Mouse (Mus musculus) embryonic facial prominence, embryonic 10.5 days (tissue): Measurements from ENCODE around the gene Pik3r6. TPM values are rescaled to one million over a fixed set of nuclear protein-coding genes. Genes with fewer than 3 reads are reported as not detected.

Experiments used
- DNase-seq: peaks from one replicate; pipeline ENCODE4 v3.0.0-alpha.2; 2017; ENCODE audit warnings: low spot score
- H3K27ac ChIP-seq: fragments of 300-500 bp; sonication (generic); replicated peaks from 2 replicates; pipeline ENCODE4 v1.5.1; 2016; ENCODE audit warnings: mild to moderate bottlenecking
- H3K27me3 ChIP-seq: fragments of 300-500 bp; sonication (generic); replicated peaks from 2 replicates; pipeline ENCODE4 v1.6.1; 2016; ENCODE audit warnings: low read depth, mild to moderate bottlenecking; ENCODE audit not compliant: poor library complexity, severe bottlenecking
- H3K36me3 ChIP-seq: fragments of 300-500 bp; sonication (generic); replicated peaks from 2 replicates; pipeline ENCODE4 v1.6.1; 2016; ENCODE audit warnings: mild to moderate bottlenecking, moderate library complexity
- H3K4me1 ChIP-seq: fragments of 300-500 bp; sonication (generic); 2 replicates; pipeline ENCODE4 v1.6.1; 2016
- H3K4me3 ChIP-seq: fragments of 300-500 bp; sonication (generic); 2 replicates; pipeline ENCODE4 v1.5.1; 2016; ENCODE audit warnings: mild to moderate bottlenecking, moderate library complexity
- H3K9me3 ChIP-seq: fragments of 300-500 bp; sonication (generic); 2 replicates; pipeline ENCODE4 v1.6.1; 2016; ENCODE audit warnings: mild to moderate bottlenecking
- WGBS: fragments of 180-500 bp; shearing (Covaris S2); methylation state at CpG from one replicate; pipeline ENCODE4 v1.1.7; 2016; 5-methylcytosine and 5-hydroxymethylcytosine counted together
- polyA plus RNA-seq: library from polyadenylated mRNA; unstranded; fragments of >200 nt; fragmentation: Nextera tagmentation; extraction: Ambion mirVana; gene quantifications from 2 replicates; pipeline ENCODE4 v1.2.1, GENCODE M21; 2016

The Pik3r6 gene
- polyA plus RNA-seq, 1 experiment from 2014 or later: 1.8 TPM

DNA sequence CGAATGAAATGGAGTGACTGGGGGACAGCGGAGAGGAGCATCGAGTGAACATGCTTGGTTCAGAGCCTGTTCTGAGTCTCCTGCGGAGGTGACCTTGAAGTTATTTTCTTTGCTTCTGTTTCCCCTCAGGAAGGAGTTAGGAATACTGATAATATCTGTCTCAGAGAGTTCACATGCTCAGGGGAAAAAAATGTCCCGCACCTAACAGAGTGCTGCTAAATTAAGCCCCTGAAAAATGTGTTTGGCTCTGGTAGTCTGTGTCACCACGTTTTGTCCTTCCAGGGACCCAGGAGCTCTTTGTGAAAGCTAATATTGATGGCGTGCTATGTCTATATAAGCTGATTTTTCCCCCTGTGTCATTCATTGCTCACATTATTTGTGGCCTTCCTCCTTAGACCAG lies 42.4 kb downstream of the Pik3r6 start:
- DNase-seq: no peak
- Histone ChIP-seq H3K27ac (no peak overlapping the region), H3K4me1 (peaks cover 21% of the 10 kb centered on the region), H3K4me3 (no peak overlapping the region), H3K9me3 (no peaks in the 10 kb centered on the region), H3K27me3 (peaks cover 12% of the 10 kb centered on the region), H3K36me3 (no peaks in the 10 kb centered on the region)
- 59% methylated on average over 7 of the region's 7 CpGs for WGBS

DNA sequence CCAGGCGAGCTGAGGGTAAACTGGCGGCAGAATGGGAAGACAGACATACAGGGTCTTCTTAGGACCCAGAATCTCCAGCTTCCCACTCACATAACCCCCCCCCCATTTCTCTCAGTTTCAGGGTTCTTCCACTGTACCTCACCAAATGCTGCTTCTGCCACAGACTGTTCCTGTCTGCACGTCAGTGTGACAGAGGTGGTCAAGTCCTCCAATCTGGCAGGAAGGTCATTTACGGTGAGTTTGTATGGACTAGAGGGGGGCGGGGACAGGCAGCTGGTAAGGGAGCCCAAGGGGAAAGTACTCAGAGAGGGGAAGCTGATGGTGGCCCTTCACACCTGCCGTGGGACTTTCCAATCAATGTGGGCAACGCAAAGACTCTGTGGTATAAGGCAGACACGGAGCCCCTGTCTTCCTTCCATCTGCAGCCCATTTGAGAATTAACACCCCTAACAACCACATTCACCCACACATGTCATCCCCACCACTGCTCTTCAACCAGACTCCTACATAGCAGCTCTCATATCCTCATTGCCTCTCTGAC lies 42.9 kb downstream of the Pik3r6 start:
- no peak overlapping the region for H3K27ac ChIP-seq
- no peak overlapping the region for H3K4me3 ChIP-seq
- DNase-seq: no peak
- H3K27me3 ChIP-seq: peaks cover 7% of the 10 kb centered on the region; the same call in 1 of the 2 replicates
- H3K4me1 ChIP-seq: peaks cover 24% of the 10 kb centered on the region
- H3K36me3 ChIP-seq: no peaks in the 10 kb centered on the region
- no peaks in the 10 kb centered on the region for H3K9me3 ChIP-seq
- WGBS: 77% methylated on average over 8 of the region's 8 CpGs

DNA sequence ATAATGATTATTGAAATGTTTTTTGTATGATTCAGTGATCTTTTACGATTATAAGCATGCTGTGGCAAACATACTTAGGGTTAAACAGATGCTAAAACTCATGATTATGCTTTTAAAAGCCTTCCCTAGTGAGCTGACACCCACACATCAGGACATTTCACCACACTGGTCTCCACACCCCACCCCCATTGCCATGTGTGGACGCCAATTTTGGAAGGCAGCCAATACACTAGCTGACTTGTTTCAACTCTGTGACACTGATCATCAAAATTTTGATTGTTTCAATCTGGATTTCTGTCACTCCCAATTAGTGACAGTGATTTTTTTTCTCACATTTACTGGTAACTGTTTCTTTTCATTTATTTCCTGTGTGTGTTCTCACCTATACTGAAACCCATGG lies 44.7 kb downstream of the Pik3r6 start:
- Histone ChIP-seq H3K9me3 (no peaks in the 10 kb centered on the region), H3K27ac (no peak overlapping the region), H3K36me3 (no peaks in the 10 kb centered on the region), H3K27me3 (peaks cover 6% of the 10 kb centered on the region; the same call in 1 of the 2 replicates), H3K4me1 (peaks cover 24% of the 10 kb centered on the region), H3K4me3 (no peak overlapping the region)
- DNase-seq: no peak
- 80% methylated on average over 2 of the region's 2 CpGs for WGBS

DNA sequence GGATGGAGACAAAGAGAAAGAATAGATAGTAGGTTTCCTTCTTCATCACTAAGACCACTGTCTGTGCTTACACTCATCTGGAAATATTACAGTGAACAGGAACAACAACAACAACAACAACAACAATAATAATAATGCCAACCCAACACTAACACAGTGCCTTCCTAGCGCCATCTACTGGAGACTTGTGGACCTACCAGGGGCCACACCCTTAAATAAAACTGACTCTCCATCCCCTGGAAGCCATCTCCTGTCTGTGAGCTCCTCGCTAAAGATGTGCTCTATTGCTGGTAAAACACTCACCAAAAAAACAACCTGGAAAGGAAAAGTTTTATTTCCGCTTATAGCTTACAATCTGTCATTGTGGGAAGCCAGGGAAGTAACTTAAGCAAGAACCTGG lies 46.8 kb downstream of the Pik3r6 start:
- 53% methylated on average over 3 of the region's 3 CpGs for WGBS
- H3K4me1 ChIP-seq: peaks cover 21% of the 10 kb centered on the region
- H3K36me3 ChIP-seq: no peaks in the 10 kb centered on the region
- H3K27me3 ChIP-seq: no peaks in the 10 kb centered on the region
- no peak for DNase-seq
- H3K4me3 ChIP-seq: no peak overlapping the region
- no peaks in the 10 kb centered on the region for H3K9me3 ChIP-seq
- H3K27ac ChIP-seq: no peak overlapping the region

DNA sequence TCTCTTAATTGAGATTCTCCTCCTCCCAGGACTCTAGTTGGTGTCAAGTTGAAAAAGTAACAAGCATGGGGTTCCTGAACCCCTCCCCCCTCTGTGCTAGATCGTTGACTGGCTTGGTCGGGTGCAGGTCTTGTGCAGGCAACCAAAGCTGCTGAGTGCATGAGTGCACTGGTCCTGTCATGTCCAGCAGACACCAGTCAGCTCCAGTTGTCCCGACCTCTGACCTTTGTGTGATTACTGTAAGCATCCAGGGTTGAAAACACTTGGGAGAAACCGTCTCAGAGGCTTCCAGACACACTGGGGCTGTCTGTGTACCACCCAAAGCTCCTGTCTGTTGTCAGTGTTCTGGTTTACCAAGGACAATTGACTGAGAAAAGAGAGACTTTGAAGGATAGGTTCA lies 47.5 kb downstream of the Pik3r6 start:
- peaks cover 14% of the 10 kb centered on the region for H3K4me1 ChIP-seq
- peaks cover under 1% of the 10 kb centered on the region; the same call in 1 of the 2 replicates for H3K27me3 ChIP-seq
- H3K9me3 ChIP-seq: no peaks in the 10 kb centered on the region
- H3K36me3 ChIP-seq: no peaks in the 10 kb centered on the region
- no peak overlapping the region for H3K4me3 ChIP-seq
- no peak for DNase-seq
- WGBS: 60% methylated on average over 4 of the region's 4 CpGs
- H3K27ac ChIP-seq: no peak overlapping the region

DNA sequence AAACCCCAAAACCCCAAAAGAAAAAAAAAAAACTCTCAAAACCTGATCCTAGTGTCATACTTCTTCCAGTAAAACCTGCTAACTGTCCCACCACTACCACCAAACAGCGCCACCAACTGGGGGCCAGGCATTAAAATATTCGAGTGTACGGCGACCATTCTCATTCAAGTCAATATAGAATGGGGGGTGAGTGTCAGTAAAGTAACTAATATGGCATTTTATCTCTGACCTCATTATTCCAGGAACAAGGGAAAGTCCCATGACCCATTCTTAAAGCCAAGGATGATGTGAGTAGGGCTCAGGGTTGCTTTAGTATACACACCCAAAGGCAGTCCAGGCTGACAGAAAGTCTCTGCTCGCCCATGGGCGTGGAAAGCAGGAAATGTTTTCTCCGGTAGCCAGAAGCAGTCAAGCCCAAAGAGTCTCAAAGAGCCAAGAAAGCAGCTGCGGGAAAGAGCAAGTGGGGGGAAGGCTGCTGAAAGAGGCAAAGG lies 51.2 kb downstream of the Pik3r6 start:
- H3K36me3 ChIP-seq: no peaks in the 10 kb centered on the region
- H3K4me1 ChIP-seq: peaks cover 10% of the 10 kb centered on the region
- H3K27ac ChIP-seq: no peak overlapping the region
- 44% methylated on average over 8 of the region's 8 CpGs for WGBS
- peak; percentile 26 for DNase-seq
- peaks cover 27% of the 10 kb centered on the region for H3K27me3 ChIP-seq
- no peaks in the 10 kb centered on the region for H3K9me3 ChIP-seq
- H3K4me3 ChIP-seq: no peak overlapping the region

DNA sequence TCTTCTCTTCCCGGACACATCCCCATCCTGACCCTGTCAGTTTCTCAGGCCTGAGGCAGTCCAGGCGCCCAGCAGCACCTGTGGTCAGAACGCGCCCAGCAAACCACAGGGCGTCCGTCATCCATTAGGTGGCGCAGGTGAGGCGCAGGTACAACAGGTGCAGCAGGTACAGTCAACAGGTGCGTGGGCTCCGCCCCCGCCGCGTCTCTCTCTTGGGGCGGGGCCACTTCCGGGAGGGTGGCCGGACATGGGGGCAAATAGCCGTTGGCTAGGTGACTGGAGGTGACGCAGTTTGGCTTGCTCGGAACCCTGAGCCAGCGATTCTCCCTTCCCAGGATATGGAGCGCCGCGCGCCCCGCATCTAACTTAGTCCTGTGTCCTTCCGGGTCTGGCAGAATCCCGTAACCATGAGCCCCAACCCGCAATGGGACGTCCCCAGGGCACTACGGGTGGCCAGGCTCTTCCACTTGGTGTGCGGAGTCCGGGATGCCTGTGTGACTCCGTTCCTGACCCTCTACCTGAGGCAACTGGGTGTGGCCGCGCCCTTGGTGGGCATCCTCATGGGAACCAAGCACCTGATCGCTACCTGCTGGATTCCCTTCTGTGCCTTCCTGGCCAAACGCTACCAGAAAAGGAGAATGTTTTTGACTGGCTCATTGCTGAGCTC lies 53.2 kb downstream of the Pik3r6 start, which contains the start of gene Mfsd6l:
Gene Mfsd6l (plus strand): TSS at position 269 of the 667 bp plus-strand sequence.
- no peaks in the 10 kb centered on the region for H3K36me3 ChIP-seq
- H3K27me3 ChIP-seq: peaks cover 27% of the 10 kb centered on the region
- no peaks in the 10 kb centered on the region for H3K9me3 ChIP-seq
- H3K4me3 ChIP-seq: peak within 1 kb of the TSS; percentile 46
- DNase-seq: peak; percentile 55
- WGBS: 7% methylated on average over 37 of the region's 37 CpGs
- no peak within 1 kb of the TSS for H3K27ac ChIP-seq
- peaks cover 7% of the 10 kb centered on the region for H3K4me1 ChIP-seq

DNA sequence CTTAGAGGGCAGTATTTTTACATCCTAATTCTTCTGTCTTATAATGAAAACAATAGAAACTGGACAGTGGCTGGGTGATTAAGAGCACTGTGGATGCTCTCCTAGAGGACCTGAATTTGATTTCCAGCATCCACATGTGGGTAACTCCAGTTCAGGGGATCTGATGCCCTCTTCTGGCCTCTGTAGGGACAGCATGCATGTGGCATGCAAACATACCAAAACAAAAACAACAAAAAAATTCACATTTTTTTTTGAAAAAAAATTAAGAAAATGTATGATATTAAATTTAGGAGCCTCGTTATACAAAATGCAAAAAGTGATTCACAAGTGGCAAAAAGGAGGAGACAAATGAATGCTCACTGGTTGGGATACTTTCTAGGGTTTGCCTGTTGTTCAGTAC lies 56.7 kb downstream of the Pik3r6 start:
- H3K36me3 ChIP-seq: no peaks in the 10 kb centered on the region
- no peak for DNase-seq
- peaks cover 27% of the 10 kb centered on the region for H3K27me3 ChIP-seq
- no peak overlapping the region for H3K4me3 ChIP-seq
- peaks cover 7% of the 10 kb centered on the region for H3K4me1 ChIP-seq
- no peaks in the 10 kb centered on the region for H3K9me3 ChIP-seq
- no peak overlapping the region for H3K27ac ChIP-seq
- WGBS: 45% methylated on average over 1 of the region's 1 CpGs

DNA sequence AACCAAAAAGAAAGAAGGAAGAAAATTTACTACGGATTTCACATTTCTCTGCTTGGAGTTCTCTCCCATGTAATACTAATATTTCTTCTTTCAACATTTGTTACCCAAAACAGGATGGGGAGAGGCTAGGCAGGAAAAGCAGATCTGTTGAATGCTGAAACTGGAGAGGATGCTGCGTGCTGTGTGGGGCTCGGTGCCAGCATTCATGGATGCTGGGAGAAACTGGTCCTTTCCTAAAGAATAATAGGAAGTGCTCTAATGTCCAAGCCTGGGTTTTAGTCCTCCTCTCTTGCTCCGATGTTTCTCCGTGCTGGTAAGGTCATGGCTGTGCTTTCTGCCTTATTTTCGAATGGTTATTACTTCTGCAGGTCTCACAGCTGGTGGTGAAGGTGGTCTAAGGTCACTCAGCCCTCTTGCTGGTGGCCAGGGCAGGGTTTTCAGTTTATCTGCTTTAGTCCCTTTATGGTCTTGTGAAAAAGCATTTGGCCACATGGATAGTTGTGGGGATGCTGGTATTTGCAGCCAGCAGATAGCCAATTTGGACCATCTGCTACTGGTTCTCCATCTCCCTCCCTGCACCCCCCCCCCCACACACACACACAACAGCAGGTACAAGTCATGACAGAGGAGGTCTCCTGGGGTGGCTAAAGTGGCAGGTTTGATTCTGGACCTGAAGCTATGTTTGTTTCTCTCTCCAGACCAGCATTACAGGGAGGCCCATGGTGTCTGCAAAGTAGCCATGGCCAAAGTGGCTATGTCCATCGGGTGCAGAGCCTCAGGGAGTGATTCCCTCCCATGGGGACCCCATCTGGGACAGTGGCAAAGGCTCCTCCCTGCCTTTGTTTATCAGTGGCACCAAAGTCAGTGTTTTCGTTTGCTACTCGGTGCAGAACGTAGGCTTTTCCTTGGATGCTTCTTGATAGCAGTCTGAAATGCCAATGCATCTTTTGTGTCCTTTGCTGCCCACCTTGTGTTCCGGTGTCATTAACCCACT lies 59.4 kb downstream of the Pik3r6 start:
- WGBS: 83% methylated on average over 11 of the region's 11 CpGs
- no peaks in the 10 kb centered on the region for H3K9me3 ChIP-seq
- H3K27ac ChIP-seq: no peak overlapping the region
- no peak overlapping the region for H3K4me3 ChIP-seq
- peaks cover 6% of the 10 kb centered on the region for H3K4me1 ChIP-seq
- H3K27me3 ChIP-seq: peaks cover 13% of the 10 kb centered on the region
- no peaks in the 10 kb centered on the region for H3K36me3 ChIP-seq
- no peak for DNase-seq

DNA sequence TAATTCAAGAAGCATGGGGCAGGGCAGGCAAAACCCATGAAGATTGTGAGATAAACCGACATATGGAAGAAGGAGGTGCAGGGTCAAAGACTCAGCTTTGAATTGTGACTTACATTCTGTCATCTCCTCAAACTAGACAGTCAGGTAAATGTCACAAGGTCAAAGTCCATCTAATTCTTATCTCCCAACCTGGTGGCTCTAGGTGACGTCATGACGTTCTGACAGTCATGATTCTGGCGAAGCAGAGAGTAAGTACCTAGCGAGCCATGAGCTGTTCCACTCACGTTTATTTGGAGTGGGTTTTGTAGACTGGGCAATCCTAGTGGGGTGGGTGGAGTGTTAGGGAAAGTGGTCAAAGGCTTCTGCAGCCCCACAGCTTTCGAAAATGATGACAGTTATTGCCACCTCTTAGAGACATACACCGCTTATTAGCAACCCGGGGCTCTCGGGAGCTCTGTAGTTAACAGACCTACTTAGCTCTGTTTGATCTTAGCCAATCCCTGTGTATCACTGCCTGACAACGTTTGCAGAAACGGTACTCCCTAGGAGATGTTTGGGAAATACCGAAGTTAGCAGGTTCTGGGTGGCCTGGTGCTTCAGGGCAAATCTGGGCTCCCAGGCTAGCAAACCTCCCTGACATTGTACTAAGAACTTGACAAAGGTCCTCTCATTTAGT lies 61.7 kb downstream of the Pik3r6 start:
- Histone ChIP-seq H3K36me3 (no peaks in the 10 kb centered on the region), H3K4me1 (peaks cover 6% of the 10 kb centered on the region), H3K4me3 (no peak overlapping the region), H3K27me3 (peaks cover 10% of the 10 kb centered on the region), H3K9me3 (no peaks in the 10 kb centered on the region), H3K27ac (no peak overlapping the region)
- WGBS: 83% methylated on average over 13 of the region's 13 CpGs
- DNase-seq: no peak

DNA sequence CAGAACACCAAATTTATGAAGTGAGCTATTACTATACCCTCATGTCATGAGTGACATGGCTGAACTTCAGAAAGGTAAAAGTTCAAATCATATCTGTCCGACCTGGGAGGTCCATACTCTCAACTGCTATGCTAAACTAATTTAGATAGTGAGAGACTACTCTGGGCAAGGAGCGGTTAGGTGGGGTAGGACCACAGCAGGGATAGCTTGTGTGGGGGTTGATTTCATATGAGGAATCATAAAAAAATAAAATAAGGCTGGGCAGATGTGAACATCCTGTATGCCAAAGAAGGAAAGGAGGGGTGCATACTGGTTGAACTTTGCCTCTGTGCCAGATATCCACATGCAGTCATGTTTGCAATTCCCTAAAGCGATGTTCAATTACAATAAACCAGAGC lies 62.2 kb downstream of the Pik3r6 start:
- no peak for DNase-seq
- no peak overlapping the region for H3K27ac ChIP-seq
- H3K4me3 ChIP-seq: no peak overlapping the region
- peaks cover 6% of the 10 kb centered on the region for H3K4me1 ChIP-seq
- H3K36me3 ChIP-seq: no peaks in the 10 kb centered on the region
- peaks cover 10% of the 10 kb centered on the region for H3K27me3 ChIP-seq
- 85% methylated on average over 3 of the region's 3 CpGs for WGBS
- H3K9me3 ChIP-seq: no peaks in the 10 kb centered on the region

DNA sequence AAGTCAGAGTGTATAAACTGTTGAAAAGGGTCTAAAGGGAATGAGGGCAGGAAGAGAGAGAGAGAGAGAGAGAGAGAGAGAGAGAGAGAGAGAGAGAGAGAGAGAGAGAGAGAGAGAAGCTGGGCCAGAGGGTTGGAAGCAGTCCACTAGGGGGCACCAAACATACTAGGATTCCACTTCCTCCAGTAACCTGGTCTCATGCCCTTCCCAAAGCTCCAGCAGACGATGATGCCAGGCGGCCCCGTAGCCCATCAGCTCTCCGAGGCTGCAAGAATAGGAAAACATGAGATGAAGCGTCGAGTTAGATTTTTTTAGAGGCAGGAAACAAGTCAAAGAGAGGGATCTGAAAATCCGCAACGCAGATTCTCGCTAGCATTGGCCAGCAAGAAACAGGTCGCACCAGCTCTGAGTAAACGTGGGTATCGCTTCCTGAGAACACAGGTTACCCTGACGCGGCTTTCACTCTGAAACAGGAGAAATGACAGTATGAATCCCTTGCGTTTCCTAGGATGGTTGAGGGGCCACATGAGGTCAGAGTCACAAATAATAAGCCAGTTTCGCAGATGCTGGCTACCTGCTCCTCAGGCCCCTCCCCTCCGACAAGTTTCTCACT lies 63.7 kb downstream of the Pik3r6 start:
- peak overlapping the region; percentile 45 for H3K4me3 ChIP-seq
- H3K27ac ChIP-seq: no peak overlapping the region
- H3K9me3 ChIP-seq: no peaks in the 10 kb centered on the region
- peaks cover 6% of the 10 kb centered on the region for H3K4me1 ChIP-seq
- 23% methylated on average over 17 of the region's 17 CpGs for WGBS
- H3K36me3 ChIP-seq: no peaks in the 10 kb centered on the region
- DNase-seq: peak; percentile 81
- peaks cover 10% of the 10 kb centered on the region for H3K27me3 ChIP-seq
